Mouse (Mus musculus) liver, adult (tissue): ENCODE data around the gene Tesk1.

Experiments
- GATA4 ChIP-seq: IDR thresholded peaks from 2 replicates; pipeline ENCODE4 v1.6.1; 2014; ENCODE audit warnings: mild to moderate bottlenecking, low read length; ENCODE audit not compliant: insufficient replicate concordance

Gene Tesk1

GRCm38 (mm10) chr4:43463102-43463501 is 21.4 kb downstream of the Tesk1 start:
- TF ChIP-seq GATA4: no peak

- no peak for TF ChIP-seq GATA4
These were observed 24.2 kb downstream of the Tesk1 start for GRCm38 (mm10) chr4:43465935-43466334.

GRCm38 (mm10) chr4:43466872-43467271 is 25.1 kb downstream of the Tesk1 start:
- no peak for TF ChIP-seq GATA4

GRCm38 (mm10) chr4:43470301-43470700 is 28.6 kb downstream of the Tesk1 start:
- TF ChIP-seq GATA4: no peak

- no peak for TF ChIP-seq GATA4
These were observed 31.9 kb downstream of the Tesk1 start for GRCm38 (mm10) chr4:43473636-43474035.

GRCm38 (mm10) chr4:43476604-43477003 is 34.9 kb downstream of the Tesk1 start:
- TF ChIP-seq GATA4: no peak

- TF ChIP-seq GATA4: no peak
These were observed 36.3 kb downstream of the Tesk1 start for GRCm38 (mm10) chr4:43477857-43478533.

- no peak for TF ChIP-seq GATA4
These were observed 36.8 kb downstream of the Tesk1 start for GRCm38 (mm10) chr4:43478534-43478858.

- TF ChIP-seq GATA4: no peak
These were observed 37.4 kb downstream of the Tesk1 start for GRCm38 (mm10) chr4:43478906-43479832.

- no peak for TF ChIP-seq GATA4
These were observed 39.2 kb downstream of the Tesk1 start for GRCm38 (mm10) chr4:43480985-43481384.

GRCm38 (mm10) chr4:43481894-43482456 is 40.2 kb downstream of the Tesk1 start:
- TF ChIP-seq GATA4: no peak

- no peak for TF ChIP-seq GATA4
These were observed 40.9 kb downstream of the Tesk1 start for GRCm38 (mm10) chr4:43482591-43482990.

GRCm38 (mm10) chr4:43483535-43484091 is 41.9 kb downstream of the Tesk1 start, which contains the start of gene Sit1:
TSS of gene Sit1 (minus strand) at chr4:43483734.
- no peak for TF ChIP-seq GATA4

- TF ChIP-seq GATA4: no peak
These were observed 47.9 kb downstream of the Tesk1 start for GRCm38 (mm10) chr4:43489611-43490010.

- no peak for TF ChIP-seq GATA4
These were observed 49.1 kb downstream of the Tesk1 start for GRCm38 (mm10) chr4:43490801-43491200.
